Mouse (Mus musculus) frontal cortex, postnatal 14 days (tissue): ENCODE measurements around the gene Rtl8a.
"Not testable (repeated sequence)": the region's sequence is repeated elsewhere in the genome, so short reads cannot be mapped to it uniquely, and the experiment has no call there.

Source experiments
- DNase-seq, 2 experiments: peaks; one replicate each; pipeline ENCODE4 v3.0.0; 2022; ENCODE audit warnings: low spot score in 2 of 2

The Rtl8a gene

DNA sequence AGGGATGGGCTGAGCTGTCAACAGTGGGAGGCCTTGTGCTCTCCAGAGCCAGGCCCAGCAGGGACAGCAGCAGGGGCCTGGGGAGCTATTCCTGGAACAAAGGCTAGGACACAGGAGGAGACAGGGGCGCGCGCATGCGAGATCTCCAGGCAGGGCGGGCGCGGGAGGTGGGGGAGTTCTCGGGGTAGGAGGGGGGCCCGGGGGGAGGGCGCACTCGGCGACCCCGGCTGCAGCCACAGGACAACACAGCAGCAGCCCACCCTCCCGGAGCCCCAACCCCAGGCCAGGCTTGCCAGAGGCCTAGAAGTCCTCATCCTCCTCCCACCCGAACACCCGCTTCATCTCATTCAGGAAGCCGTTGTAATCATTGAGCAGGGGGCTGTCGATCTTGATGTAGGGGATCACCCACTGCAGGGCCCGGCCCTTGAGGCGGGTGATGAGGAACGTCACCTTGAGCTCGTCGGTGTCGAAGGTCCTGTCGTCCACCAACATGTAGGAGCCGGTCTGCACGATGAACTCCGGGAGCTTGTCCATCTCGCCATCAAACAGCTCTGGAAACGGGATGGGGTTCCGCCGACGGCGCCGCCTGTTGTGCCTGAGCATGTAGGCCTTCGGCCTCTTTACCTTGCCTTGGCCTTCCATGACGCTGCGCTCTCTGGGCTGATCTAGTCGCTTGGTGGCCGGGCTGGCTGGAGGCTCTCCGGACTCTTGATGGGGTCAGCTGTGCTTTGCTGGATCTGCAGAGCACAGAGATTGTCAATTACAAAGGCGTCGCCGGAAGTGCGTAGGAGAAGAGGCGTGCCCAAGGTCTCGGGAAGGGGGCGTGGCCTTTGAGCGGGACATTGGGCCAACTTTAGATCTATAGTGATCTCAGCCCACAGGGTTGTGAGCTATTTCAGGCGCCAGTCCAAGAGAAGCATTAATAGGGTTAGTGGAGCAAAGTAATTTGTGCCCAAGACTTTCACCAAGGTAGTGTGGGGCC is at the start of gene Rtl8a:
Rtl8a (minus strand) TSS at position 703 of the 982 bp plus-strand sequence.
- DNase-seq: peak; percentile 44 to 49

DNA sequence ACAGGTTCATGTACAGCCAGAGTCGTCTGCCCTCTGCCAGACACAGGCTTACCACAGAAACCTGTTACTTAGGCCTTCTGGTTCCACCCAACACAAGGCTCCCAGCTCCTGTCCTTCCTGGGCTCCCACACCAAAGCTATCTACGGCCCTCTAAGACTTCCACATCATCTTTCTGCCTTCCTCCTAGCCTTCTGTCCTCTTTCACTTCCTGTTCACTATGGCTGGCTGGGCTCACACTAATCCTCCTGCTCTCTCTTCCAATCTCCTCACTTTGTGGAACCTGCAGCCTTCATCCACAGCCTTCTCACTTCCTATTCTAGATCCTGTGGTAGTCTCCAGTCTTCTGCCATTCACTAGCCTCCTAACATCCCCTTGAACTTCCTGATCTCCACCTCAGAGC is 49.7 kb upstream of the Rtl8a start:
- no peak for DNase-seq

DNA sequence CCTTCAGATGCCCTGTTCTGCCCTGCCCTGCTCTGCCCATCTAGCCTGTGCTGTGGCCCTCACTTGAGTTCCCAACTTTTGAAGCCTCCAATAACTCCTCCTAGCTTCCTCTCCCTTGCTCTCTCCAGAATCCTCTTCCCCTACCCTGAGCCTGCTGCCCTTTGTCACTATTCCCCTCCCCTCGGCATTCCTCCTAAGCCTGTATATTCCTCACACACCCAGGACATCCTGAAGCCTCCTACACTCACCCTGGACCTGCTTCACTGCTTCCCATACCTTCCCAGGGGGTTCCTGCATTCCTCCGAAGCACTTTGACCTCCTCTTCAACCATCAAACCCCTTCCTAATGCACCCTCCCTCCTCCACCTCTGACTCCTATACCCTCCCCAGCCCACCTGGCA is 48.6 kb upstream of the Rtl8a start:
- no peak for DNase-seq

DNA sequence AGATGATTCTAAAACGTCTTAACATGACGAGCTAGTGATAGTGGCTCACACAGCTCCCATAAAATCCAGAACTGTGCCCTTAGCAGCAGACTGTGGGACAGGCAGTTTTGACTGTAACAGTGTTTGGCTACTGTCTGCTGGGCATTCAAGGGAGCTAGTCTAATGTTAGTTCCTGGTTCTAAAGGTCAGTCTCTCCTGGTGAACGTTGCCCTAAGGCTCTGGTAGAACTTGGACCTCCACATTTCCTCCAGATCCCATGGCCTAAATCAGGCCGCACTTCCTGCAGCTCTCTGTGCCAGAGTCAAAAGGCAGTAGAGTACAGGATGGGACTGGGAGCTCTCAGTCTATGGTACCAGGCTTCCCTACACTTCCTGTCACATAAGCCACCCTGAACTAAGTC is 41.2 kb upstream of the Rtl8a start:
- not testable (repeated sequence) for DNase-seq

DNA sequence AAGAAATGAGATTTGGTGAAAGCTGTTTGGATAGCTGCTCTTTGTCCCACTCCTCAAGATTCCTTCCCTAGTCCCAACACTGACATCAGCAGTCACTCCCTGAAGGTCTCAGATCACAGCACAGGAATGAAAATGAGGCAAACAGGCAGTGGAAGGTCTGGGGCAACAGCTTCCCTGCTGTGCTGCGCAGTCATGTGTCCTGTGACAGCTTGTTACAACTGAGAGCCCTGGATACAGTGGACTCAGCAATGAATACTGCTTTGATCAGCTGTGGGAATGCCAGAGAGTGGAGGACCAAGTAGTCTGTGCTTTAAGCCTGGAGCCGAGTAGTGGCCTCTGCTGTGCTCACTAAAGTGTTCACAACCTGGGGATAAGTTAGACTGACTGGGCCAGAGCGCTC is 39.2 kb upstream of the Rtl8a start:
- DNase-seq: not testable (repeated sequence)

DNA sequence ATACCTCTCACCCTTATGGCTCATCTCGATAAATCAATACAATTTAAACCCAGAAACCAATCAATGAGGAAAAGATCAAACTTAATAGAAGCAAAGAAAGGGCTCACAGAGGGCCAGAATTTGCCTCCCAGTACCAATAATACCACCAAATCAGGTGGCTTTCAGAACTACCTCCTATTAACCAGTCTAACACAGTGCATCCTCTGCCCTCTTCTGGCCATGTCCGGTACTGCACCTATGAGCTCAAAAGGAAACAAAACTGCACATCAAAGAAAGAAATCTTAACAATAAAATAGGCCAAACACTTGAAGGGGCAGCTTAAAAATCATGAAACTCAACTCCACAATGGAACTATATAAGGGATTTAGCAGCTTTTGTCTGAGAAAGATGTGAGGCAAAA is 33.5 kb upstream of the Rtl8a start:
- peak; percentile 31 to 68 for DNase-seq

DNA sequence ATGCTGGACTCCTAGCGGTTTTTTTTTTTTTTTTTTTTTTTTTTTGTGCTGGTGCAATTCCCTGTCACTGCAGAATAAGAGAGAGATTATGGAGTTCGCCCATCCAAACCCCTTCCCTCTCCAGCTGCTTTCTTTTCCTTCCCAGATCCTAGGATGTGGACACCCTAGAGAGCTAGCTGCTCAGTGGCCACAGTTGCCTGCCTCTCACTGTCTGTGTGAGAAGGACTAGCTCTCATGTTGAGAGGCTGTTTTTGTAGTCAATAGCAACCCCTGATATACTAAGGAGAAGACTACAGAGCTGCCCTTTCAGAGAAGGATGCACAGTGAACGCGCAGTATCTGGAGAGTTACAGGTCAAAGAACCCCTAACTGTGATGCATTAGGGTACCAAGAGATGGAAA is 27.2 kb upstream of the Rtl8a start:
- DNase-seq: not testable (repeated sequence)

DNA sequence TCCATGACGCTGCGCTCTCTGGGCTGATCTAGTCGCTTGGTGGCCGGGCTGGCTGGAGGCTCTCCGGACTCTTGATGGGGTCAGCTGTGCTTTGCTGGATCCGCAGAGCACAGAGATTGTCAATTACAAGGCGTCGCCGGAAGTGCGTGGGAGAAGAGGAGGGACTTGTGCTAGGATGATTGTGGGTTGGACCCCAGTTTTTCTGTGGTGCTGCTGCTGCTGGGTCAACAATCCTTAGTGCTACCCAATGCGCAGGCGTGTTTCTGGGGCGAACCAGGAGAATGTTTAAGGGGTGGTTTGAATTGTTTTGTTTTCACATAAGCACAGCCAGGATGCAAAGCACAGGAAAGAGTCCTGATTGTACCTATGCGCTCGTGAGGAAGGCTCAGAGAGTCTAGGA is 26.8 kb upstream of the Rtl8a start, which contains the start of gene Rtl8b:
Rtl8b (minus strand) TSS at position 115 of the 400 bp plus-strand sequence.
- peak; percentile 64 to 81 for DNase-seq

DNA sequence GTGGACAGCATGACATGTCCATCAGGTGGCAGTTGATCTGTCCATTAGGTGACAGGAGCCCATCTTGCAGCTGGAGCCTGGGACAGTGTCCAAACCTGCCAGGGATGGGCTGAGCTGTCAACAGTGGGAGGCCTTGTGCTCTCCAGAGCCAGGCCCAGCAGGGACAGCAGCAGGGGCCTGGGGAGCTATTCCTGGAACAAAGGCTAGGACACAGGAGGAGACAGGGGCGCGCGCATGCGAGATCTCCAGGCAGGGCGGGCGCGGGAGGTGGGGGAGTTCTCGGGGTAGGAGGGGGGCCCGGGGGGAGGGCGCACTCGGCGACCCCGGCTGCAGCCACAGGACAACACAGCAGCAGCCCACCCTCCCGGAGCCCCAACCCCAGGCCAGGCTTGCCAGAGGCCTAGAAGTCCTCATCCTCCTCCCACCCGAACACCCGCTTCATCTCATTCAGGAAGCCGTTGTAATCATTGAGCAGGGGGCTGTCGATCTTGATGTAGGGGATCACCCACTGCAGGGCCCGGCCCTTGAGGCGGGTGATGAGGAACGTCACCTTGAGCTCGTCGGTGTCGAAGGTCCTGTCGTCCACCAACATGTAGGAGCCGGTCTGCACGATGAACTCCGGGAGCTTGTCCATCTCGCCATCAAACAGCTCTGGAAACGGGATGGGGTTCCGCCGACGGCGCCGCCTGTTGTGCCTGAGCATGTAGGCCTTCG is 26.2 kb upstream of the Rtl8a start:
- not testable (repeated sequence) for DNase-seq

DNA sequence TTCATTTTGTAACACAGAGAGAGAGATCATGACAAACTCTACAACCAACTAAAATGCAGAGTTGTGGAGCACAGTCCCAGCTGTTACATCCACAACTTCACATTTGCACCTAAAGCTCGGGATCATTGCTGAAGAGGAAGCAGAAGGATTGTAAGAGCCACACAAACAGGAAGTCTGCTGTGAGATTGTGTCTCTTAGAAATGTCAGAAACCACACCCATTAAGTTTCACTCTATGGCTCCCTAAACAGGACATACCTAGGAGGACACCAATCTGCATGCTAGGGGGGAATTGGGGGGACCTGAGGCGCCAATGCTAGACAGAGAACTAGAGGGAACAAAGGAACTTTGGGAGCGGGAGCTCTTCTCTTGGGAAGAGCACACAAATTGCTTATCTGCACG is 9.4 kb upstream of the Rtl8a start:
- not testable (repeated sequence) for DNase-seq

DNA sequence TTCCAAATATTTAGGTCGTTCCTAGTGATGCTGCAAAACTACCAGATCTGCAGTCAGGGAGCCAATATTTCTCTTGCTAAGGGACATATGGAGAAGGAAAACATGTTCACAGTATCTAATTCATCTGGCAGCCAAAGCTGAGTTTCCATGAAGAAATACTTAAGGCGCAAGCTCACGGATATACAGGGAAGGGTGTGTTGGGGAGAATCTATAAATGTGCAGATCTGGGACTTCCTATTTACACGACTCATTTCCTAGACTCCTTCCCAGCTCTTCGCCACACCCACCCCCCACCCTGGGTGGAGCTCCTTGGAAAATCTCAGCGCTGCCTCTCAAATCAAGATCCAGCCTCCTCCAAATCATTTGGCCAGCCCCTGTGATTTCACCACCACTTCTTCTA is 2.4 kb upstream of the Rtl8a start:
- DNase-seq: no peak

DNA sequence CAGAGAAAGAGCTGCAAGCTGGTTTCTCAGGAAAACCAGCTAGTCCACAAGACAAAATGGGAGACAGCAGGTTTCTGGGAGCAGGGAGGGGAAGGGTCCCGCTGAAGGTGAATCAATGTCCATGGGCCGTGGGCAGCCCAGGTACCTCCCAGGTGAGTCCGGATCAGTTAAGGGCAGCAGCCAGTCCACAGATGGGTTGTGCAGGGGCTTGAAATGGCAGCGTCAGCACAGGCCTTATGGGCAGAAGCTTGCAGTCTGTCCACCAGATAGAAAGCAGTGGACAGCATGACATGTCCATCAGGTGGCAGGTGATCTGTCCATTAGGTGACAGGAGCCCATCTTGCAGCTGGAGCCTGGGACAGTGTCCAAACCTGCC is 890 bp downstream of the Rtl8a start:
- not testable (repeated sequence) for DNase-seq

DNA sequence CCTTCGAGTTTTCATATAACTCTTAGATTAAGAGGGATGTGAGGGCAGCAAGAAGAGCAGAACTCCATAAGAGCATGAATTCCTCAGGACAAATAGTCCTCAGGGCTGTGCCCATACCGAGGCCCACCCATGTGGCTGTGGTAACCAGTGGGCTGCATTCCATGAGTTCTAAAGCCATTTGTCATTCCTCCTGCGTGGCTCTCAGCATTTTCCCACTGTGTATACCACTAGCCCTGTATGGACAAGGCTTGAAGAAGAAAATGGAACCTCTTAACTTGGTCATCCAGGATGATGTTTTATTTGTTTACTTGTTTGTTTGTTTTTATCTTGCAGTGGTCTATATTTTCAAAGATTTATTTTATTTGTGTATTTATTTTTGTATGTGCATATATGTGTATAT is 5.4 kb downstream of the Rtl8a start:
- DNase-seq: not testable (repeated sequence)

DNA sequence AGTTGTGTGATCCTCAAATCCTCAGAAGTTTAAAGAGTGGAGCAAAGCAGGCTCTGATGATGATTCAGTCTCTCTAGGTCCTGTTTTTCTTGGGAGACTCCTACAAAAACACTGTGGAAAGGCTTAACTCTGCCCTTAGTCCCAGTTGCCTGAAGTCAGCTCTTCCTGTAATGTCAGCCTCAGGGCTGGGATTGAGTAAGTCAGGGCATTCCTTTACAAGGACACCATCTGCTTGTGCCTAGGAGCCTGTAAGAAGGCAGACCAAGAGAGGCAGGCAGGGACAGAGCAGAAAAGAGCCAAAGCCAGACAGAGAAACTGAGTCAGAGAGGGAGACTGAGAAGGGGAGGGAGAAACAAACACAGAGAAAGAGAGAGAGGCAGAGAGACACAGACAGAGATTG is 32.1 kb downstream of the Rtl8a start:
- not testable (repeated sequence) for DNase-seq

DNA sequence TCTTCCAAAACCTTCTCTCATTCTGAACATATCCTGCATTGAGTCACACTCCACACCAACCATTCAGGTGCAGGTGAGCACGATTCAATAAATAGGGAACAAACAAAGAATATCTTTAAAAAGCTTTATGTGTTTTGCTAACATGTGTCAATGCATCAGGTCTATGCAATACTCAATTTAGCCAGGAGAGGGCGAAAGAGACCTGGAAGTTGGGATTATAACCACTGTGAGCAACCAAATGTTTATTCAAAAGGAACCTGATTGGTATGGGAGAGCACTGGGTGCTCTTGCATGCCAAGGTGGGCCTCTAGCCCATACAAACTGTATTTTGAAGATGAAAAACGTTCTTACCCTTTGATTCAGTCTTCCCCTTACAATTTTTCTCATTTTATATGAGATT is 32.9 kb downstream of the Rtl8a start:
- DNase-seq: peak; percentile 13 to 64

DNA sequence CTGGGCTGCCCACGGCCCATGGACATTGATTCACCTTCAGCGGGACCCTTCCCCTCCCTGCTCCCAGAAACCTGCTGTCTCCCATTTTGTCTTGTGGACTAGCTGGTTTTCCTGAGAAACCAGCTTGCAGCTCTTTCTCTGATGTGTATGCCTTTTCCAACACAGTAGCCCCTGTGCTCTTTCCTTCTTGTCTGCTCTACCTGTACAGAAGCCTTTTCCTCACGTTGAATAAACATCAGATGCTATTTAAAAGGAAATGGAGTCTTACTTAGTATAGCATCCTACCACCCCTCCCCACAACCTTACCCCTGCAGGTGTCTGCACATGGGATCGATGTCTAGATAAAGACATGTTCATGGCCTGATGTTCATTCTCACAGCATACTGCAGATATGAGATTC is 34.6 kb downstream of the Rtl8a start, which contains the start of gene Gm14597:
Gm14597 (minus strand) TSS at position 101 of the 400 bp plus-strand sequence.
- not testable (repeated sequence) for DNase-seq

DNA sequence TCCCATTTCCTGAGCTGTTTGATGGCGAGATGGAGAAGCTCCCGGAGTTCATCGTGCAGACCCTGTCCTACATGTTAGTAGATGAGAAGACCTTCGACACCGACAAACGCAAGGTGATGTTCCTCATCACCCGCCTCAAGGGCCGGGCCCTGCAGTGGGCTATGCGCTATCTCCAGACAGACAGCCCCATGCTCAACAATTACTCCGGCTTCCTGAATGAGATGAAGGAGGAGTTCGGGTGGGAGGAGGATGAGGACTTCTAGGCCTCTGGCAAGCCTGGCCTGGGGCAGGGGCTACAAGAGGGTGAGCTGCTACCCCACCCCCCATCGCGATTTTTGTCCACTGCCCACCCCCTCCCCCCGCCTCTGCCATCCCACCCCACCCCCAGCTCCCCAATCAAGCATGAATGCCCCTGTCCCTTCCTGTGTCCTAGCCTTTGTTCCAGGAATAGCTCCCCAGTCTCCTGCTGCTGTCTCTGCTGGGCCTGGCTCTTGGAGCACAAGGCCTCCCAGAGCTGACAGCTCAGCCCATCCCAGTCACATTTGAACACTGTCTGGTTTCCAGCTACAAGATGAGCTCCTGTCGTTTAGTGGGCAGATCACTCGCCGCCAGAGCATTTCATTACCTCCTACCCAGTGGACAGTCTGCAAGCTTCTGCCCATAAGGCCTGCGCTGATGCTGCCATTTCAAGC is 35.2 kb downstream of the Rtl8a start:
- DNase-seq: peak; percentile 5

DNA sequence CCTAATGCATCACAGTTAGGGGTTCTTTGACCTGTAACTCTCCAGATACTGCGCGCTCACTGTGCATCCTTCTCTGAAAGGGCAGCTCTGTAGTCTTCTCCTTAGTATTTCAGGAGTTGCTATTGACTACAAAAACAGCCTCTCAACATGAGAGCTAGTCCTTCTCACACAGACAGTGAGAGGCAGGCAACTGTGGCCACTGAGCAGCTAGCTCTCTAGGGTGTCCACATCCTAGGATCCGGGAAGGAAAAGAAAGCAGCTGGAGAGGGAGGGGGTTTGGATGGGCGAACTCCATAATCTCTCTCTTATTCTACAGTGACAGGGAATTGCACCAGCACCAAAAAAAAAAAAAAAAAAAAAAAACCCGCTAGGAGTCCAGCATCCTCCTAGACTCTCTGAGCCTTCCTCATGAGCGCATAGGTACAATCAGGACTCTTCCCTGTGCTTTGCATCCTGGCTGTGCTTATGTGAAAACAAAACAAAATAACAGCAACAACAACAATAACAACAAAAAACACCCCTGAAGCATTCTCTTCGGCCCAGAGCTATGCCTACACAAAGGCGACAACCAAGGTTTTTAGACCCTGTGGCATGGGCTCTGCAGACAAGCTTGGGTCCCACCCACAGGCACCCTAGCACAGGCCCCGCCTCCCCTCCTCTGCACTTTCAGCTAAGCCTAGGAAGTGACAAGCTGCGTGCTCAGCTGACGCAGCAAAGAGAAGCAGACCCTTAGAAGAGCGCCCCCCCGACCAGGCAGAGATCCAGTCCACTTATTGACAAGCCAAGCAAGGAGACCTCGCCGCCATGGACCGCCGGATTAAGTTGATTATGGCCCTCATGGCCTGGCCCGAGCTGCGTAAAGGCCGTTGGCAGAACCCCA is 36.0 kb downstream of the Rtl8a start, which contains the start of gene Rtl8c:
Rtl8c (plus strand) TSS at position 791 of the 880 bp plus-strand sequence.
- DNase-seq: peak; percentile 68 to 74

DNA sequence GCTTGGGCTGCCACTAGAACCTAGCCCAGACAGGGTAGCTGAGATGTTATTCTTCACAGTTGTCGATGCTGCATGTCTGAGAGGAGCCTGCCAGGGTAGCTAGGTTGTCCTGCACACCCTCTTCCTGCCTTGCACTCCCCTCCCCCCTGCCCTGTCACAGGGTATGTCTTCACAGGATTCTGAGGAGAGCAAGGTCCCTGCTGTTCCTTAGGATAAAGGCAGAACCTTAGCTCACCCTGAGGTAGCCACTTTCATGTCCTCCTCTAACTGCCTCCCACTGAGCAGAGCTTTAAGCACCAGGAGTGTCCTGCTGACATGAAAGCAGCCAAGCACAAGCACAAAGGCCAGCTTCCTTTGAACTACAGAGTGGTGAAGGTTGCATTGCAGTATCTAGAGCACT is 37.3 kb downstream of the Rtl8a start:
- not testable (repeated sequence) for DNase-seq

DNA sequence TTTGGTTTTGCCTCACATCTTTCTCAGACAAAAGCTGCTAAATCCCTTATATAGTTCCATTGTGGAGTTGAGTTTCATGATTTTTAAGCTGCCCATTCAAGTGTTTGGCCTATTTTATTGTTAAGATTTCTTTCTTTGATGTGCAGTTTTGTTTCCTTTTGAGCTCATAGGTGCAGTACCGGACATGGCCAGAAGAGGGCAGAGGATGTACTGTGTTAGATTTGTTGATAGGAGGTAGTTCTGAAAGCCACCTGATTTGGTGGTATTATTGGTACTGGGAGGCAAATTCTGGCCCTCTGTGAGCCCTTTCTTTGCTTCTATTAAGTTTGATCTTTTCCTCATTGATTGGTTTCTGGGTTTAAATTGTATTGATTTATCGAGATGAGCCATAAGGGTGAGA is 43.5 kb downstream of the Rtl8a start:
- peak; percentile 7 to 50 for DNase-seq
